ENCODE assay signal across 9 mouse cellular contexts in the genomic region with DNA sequence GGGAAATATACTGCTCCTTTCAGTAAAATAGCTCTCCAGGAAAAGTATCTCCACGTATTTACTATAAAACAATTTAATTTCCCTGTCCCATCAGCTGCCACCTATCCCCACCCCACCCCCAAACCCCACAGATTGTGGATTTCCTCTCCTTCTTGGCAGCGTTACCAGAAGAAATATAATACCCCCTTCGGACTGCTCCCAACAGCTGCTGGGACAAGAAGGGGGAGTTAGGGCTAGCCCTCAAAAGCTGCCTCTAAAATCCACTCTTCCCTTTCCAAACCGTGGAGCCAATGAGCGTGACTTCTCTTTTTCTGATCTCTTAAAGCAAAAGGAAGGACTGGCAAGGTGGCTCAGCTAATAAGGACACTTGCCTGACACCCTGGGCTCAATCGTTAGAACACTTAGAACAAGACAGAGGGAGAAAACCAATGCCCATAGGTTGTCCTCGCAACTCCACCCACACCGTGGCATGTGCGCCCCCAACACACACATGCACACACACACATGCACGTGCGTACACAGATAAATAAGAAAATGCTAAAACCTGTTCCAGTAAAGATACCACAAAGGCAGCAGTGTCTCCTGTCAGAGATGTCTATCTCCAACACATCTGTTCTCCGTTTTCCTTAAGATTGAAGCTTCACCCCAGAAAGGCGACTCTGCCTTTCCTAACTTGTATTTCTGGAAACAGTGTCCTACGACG. TPM values are rescaled to one million over a fixed set of nuclear protein-coding genes. Genes with fewer than 3 reads are reported as not detected.
DNase-seq lines count a peak whose midpoint lies in the region; ATAC-seq lines count a peak whose summit lies in the region.
"Had no signal": no experiment of that assay in that cellular context is flagged by ENCODE, and none has a peak within 500 bp of the region (broad histone marks: within the 10 kb centered on the region; RNA-seq: fewer than 3 reads in every experiment).

No protein-coding gene starts in this region.

- H3K9me3 ChIP-seq in heart, embryonic 10.5 days, result no peaks in the 10 kb centered on the region
- no peaks in the 10 kb centered on the region for H3K9me3 ChIP-seq in hindbrain, embryonic 16.5 days (ENCODE audit: control insufficient read depth, low read length)
- H3K9me3 ChIP-seq: midbrain, embryonic 12.5 days had no signal

- H3K4me3 ChIP-seq in heart, embryonic 10.5 days, result no peak overlapping the region
- H3K4me3 ChIP-seq in hindbrain, embryonic 16.5 days (ENCODE audit: low read length), result no peak overlapping the region
- H3K4me3 ChIP-seq: midbrain, embryonic 12.5 days had no signal

- no peaks in the 10 kb centered on the region for H3K27me3 ChIP-seq in heart, embryonic 10.5 days (ENCODE audit: insufficient read depth, poor library complexity, severe bottlenecking)
- no peaks in the 10 kb centered on the region for H3K27me3 ChIP-seq in hindbrain, embryonic 16.5 days (replicated peaks; ENCODE audit: control insufficient read depth, insufficient read depth, low read length)

- H3K27ac ChIP-seq in heart, embryonic 10.5 days, result 0 out of 2 replicates have a peak overlapping the region, but pooled peaks have one; percentile 1
- no peak overlapping the region for H3K27ac ChIP-seq in hindbrain, embryonic 16.5 days (ENCODE audit: low read depth, low read length)
- H3K27ac ChIP-seq: midbrain, embryonic 12.5 days had no signal

- no peak overlapping the region for H3K4me2 ChIP-seq in hindbrain, embryonic 16.5 days (ENCODE audit: low read length)
- H3K4me2 ChIP-seq: midbrain, embryonic 12.5 days had no signal

- peaks cover 38% of the 10 kb centered on the region for H3K4me1 ChIP-seq in heart, embryonic 10.5 days
- H3K4me1 ChIP-seq in hindbrain, embryonic 16.5 days (ENCODE audit: control insufficient read depth, insufficient read depth, low read depth, low read length), result peaks cover 10% of the 10 kb centered on the region

- ATAC-seq in hindbrain, embryonic 16.5 days, result no peak

- 62% methylated on average over 15 of the region's 15 CpGs for WGBS in heart, embryonic 10.5 days
- WGBS in hindbrain, embryonic 16.5 days, result 62% methylated on average over 15 of the region's 15 CpGs

- H3K36me3 ChIP-seq in heart, embryonic 10.5 days, result peaks cover 3% of the 10 kb centered on the region; the same call in 1 of the 2 replicates
- no peaks in the 10 kb centered on the region for H3K36me3 ChIP-seq in hindbrain, embryonic 16.5 days (ENCODE audit: control insufficient read depth, insufficient read depth, low read length)
- H3K36me3 ChIP-seq: midbrain, embryonic 12.5 days had no signal

- peak; percentile 19 to 26 for DNase-seq in cerebellum, postnatal 10 days
- DNase-seq in cerebellum, postnatal 14 days, result no peak
- peak; percentile 40 for DNase-seq in adipocyte (ENCODE audit: low spot score)
- DNase-seq in heart, embryonic 10.5 days (ENCODE audit: low spot score), result no peak
- DNase-seq in lung, postnatal 10 days, result peak; percentile 50
- DNase-seq in spleen, postnatal 36 days (ENCODE audit: low spot score in 2 of 2), result no peak
- no peak for DNase-seq in layer of hippocampus, adult 9-11 months

- no peak overlapping the region for H3K9ac ChIP-seq in hindbrain, embryonic 16.5 days (ENCODE audit: low read depth, low read length)
- H3K9ac ChIP-seq: midbrain, embryonic 12.5 days had no signal

RNA-seq across cellular contexts. Expression of gene Fbxw4, which starts 7.7 kb away (rescaled TPM):
- polyA plus RNA-seq in heart, embryonic 10.5 days (2016; fragmentation: Nextera tagmentation; extraction: Ambion mirVana), result 5.5 and 6.0 TPM in 2 replicates
- polyA plus RNA-seq in hindbrain, embryonic 16.5 days (2015; fragmentation: Nextera tagmentation; extraction: Ambion mirVana), result 5.3 and 6.7 TPM in 2 replicates

Comparison
In these comparisons a context has a peak if more than half of its experiments do, and no peak if none do; other contexts are left out.
1. DNase-seq: peak in cerebellum, postnatal 10 days (2 of 2), adipocyte (single experiment) and lung, postnatal 10 days (single experiment); none in cerebellum, postnatal 14 days (0 of 2), heart, embryonic 10.5 days (single experiment), spleen, postnatal 36 days (0 of 2) and layer of hippocampus, adult 9-11 months (single experiment).